Mouse (Mus musculus) left cerebral cortex, adult 18-20 months (tissue): ENCODE measurements around the gene Fzr1. TPM values are rescaled to one million over a fixed set of nuclear protein-coding genes. Genes with fewer than 3 reads are reported as not detected.

Experiments
- DNase-seq, 2 experiments: peaks; one replicate each; pipeline ENCODE4 v3.0.0; 2021 to 2022; ENCODE audit warnings: low spot score in 2 of 2, mixed read lengths in 1 of 2
- total RNA-seq, 2 experiments: library from RNA; stranded (reverse); gene quantifications; 2 replicates each; pipeline ENCODE4 v1.2.3; 2021

The Fzr1 gene
- total RNA-seq, 2 experiments from 2014 or later: 71.1 to 72.1 TPM

- DNase-seq: no peak
Measured at GRCm38 (mm10) chr10:81385603-81386306, 7.4 kb upstream of the Fzr1 start.

GRCm38 (mm10) chr10:81384605-81384982, 6.3 kb upstream of the Fzr1 start:
- DNase-seq: no peak

DNA sequence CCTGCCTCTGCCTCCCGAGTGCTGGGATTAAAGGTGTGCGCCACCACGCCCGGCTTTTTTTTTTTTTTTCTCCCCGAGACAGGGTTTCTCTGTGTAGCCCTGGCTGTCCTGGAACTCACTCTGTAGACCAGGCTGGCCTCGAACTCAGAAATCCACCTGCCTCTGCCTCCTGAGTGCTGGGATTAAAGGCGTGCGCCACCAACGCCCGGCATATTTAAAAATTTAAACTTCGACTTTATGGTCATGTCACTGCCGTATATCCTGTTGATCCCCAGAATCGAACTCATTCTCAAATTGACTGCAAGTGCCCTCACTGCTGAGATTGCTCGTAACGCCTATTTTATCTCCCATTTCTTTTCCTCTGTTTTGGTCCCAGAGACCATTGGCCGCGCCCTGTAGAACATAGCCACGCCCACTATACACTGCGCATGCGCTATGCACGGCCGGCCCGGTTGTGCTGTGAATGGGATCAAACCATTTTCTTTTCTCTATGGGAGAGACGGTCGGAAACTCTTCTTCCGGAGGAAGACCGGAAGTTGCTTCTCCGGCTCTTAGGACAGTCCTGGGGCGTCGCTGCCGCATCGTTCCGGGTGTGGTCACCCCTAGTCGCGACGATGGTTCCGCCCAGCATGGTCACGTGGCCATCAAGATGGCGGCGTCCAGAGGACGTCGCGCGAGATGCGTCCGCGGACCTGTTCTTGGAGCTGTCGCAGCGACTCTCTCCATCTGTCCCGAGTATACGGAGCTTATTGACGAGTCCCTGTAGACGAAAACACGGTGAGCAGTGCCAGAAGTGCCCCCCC, 5.7 kb upstream of the Fzr1 start, which contains the start of the genes Dohh and Gm48551:
Dohh (plus strand) TSS at position 627 of the 803 bp plus-strand sequence.
Gm48551 (plus strand) TSS at position 665 of the 803 bp plus-strand sequence.
- DNase-seq: peak; percentile 98 to 99

DNA sequence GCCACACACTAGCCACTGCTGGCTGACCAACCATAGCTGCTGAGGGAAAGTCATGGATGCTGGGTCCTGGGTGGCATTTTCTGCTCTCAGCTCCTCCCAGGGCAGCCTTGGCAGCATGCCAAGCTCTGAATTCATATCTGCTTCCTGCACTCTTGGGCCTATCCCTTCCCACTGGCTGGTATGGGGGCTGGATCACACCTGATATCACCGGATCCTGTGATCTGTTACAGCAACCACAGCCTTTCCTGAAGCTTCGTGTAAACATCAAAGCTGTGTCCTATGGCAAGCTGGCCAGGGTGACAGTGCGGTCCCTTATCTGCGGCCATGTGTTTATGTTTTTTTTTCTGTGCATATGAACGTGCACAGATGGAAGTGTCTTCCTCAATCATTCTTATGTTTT, 3.7 kb upstream of the Fzr1 start:
- no peak for DNase-seq

DNA sequence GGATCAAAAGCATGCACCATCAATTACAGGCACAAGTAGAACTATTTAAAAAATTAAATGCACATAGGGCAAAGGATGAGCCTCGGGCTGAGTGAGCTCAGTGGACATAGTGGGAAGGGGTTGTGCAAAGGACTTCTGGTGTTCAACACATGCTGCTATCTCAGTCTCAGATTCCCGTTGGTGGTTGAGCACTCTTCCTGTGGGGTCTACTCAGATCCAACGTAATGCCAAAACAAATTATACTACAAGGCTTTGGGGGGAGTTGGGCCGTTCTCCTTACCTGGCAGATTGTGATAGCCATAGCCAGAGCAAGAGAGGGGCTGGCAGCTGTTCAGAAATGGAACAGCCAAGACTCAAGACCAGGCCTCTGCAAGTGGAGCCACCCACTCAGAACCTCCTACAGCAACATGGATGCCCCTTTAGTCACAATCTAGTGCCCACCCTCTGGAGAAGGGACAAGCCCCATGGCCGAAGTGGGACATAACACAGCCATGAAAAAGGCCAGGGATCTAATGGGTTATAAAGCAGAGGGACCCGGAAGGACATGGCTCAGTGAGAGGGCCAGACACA, 1.6 kb upstream of the Fzr1 start:
- DNase-seq: no peak

GRCm38 (mm10) chr10:81379183-81379553, 852 bp upstream of the Fzr1 start:
- DNase-seq: no peak

- peak; percentile 100 for DNase-seq
Measured at GRCm38 (mm10) chr10:81378553-81379182, 352 bp upstream of the Fzr1 start.

GRCm38 (mm10) chr10:81377362-81377664, 1.0 kb downstream of the Fzr1 start:
- no peak for DNase-seq

DNA sequence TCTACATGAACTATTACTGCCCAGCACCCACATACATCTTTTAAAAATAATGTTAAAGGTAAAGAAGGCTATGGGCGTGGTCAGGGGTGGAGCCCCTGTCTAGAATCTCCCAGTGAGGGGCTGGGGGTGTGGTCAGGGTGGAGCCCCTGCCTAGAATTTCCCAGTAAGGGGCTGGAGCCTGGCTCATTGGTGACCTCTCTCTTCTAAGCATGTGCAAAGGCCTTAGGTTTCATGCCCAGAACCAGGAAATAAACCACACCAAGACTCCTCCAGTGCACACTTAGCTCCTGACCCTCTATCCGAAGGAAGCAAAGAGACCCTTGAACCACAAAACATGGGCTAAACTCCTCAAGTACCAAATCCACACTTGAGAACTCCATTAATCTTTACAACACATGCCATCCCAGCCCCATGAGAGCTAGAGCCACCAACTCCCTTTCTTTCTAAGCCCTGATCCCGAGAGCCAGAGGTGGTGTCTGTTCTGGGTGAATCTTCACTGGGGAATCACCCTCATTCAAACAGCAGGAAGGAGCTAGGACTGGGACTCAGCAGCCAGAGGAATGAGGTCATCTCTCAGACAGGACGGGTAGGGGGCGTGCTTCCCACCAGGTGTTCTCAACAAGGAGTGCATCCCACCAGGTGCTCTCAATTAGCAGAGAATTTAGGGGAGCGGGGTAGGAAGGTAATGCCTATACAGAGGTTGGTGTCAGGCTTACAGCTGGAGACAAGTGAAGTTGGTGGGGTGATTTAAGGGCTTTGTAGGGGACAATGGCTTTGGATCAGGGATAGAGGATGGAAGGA, 1.6 kb downstream of the Fzr1 start:
- no peak for DNase-seq

GRCm38 (mm10) chr10:81375322-81375721, 3.0 kb downstream of the Fzr1 start:
- DNase-seq: no peak

DNA sequence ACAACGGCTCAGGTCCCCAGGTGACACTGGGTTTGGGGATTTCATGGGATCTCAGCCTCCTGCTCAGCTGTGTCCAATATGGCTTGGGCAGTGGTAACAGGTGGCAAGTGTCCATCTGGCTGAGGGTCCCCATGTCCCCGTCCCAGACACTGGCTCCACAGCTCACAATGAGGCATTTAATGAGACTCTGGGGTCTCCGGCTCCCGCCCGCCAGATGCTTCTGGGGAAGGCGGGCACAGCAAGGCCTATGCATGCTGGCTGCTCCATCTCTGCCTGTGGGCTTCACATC, 11.2 kb downstream of the Fzr1 start:
- no peak for DNase-seq

DNA sequence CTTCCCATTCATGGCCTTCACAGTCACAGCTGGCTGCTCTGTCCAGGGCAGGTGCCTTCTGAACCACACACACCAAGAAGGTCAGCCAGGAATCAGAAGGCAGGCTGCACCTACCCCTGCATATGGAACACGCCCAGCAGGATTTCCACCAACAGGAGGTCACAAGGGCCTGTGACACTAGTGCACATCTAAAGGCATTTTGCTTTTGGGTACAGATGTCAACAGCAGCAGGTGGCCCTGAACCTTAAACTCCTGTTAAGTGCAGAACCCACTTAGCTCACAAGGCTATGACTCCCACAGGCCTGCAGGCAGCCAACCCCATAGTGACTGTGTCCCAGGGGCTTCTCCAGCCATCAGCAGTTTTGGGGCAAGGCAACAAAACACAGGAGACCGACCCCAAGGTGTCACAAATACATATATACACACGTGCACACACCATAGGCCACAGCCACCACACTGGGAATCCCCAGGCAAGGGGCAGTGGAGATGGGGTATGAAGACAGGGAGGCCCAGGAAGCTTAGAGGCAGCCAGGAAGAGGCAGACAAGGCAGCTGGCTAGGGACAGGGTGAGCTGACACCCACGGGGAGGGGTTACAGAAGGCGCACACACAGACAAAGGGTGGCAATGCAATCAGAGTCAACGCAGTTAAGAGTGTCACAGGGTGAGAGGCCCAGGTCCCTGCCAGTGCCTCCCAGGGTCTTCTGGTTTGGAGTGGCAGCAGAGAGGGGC, 11.7 kb downstream of the Fzr1 start:
- no peak for DNase-seq

DNA sequence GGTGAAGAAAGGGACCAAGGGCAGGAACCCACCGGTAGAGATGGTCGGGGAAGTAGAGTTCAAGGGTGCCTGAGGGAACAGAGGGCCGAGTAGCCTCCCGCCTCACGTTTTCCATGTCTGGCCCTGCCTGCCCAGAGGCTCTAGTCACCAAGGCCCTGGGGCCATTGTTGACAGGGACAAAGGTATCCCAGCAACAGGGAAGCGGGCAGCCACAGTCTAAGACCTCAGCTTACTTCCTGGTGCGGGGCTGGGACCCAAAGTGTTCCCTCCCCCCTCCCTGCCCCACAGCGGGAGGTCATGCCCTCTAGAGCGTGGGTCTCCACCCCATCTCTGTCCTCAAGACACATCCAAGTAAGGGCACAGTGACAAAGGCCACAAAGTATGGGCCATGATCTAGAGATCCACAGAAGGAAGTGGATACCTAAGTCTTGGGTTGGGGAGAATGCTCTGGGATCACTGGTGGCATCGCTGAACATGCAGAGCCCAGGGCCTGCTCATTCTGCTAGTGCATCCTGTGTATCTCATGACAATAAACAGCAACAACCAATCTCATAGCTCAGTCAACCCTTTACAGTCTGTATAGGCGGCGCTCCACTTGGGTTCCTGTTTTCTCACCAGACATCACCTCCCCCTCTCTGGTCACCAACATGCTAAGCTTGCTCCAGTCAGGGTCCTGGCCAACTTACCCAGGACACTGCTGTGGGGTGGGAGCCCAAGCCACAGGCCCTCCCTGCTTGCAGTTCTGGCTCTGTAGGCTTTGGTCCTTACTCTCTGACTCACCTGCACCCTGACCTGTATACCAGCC, 12.4 kb downstream of the Fzr1 start, which contains the start of gene 4930404N11Rik:
4930404N11Rik (minus strand) TSS at position 145 of the 805 bp plus-strand sequence.
- DNase-seq: no peak

DNA sequence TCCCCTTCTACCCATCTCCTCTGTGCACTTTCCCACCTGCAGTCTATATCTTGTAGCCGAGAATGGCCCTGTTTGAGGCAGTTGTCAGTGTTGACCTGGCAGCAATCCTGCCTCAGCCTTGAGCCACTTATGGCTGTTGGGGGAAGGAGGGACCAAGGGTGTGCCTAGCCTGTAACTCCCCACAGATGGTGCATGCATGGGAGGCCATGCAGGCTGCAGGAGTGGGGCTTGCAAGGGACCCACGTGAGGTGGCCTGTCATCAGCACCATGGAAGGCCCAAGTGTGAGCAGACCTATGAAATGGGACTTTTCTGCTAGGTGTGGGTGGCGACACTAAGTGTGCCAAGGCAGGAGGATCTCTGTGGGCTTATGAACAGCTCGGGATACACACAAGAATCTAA, 13.2 kb downstream of the Fzr1 start:
- DNase-seq: peak in 1 of 2 experiments; percentile 56

- DNase-seq: no peak
Measured at GRCm38 (mm10) chr10:81364666-81365065, 13.7 kb downstream of the Fzr1 start.

- no peak for DNase-seq
Measured at GRCm38 (mm10) chr10:81363436-81364346, 14.6 kb downstream of the Fzr1 start.

GRCm38 (mm10) chr10:81362336-81362949, 15.9 kb downstream of the Fzr1 start:
- no peak for DNase-seq

GRCm38 (mm10) chr10:81360721-81361120, 17.6 kb downstream of the Fzr1 start:
- DNase-seq: no peak
